Mouse (Mus musculus) megakaryocyte progenitor cell, adult 5-6 weeks (primary cell): Measurements from ENCODE around the gene Muc3a. TPM values are rescaled to one million over a fixed set of nuclear protein-coding genes. Genes with fewer than 3 reads are reported as not detected.

Source experiments
- ATAC-seq: replicated peaks from 2 replicates; pipeline ENCODE4 v1.8.0; 2016; ENCODE audit warnings: mild to moderate bottlenecking, moderate TSS enrichment, inconsistent platforms; ENCODE audit not compliant: poor library complexity
- total RNA-seq, 2 experiments: library from RNA; stranded (forward) in 1 of 2; stranded (reverse) in 1 of 2; fragments of 157-497, 149-512 nt in 1 of 2; fragments of 200-1000 nt in 1 of 2; gene quantifications; 2 replicates each; pipeline versions ENCODE4 v1.2.3 to v1.2.4; 2015 to 2017

Gene Muc3a
- 0.69 TPM in 1 of 2 replicates, not detected in the other for total RNA-seq (2015)
- not detected in 2 replicates for total RNA-seq (2017)

DNA sequence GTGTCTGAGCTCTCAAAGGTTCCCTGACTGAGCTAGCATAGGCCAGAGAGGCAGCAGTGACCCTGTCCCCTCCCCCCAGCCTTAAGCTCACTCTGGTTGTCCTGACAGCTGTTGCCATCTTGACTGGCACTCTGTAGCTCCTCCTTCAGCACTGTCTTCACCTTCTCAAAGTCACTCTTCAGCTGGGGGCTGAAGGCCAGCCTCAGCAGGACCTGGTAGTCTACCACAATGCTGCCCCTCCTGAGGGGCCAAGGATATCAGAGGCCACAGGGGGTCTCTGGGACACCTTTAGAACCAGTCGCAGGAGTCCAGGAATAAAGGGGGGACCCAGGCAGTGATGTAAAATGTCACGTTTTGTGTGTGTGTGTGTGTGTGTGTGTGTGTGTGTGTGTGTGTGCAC lies at the start of gene Muc3a:
TSS of gene Muc3a (minus strand) at position 101 of the 400 bp plus-strand sequence.
- ATAC-seq: no peak

DNA sequence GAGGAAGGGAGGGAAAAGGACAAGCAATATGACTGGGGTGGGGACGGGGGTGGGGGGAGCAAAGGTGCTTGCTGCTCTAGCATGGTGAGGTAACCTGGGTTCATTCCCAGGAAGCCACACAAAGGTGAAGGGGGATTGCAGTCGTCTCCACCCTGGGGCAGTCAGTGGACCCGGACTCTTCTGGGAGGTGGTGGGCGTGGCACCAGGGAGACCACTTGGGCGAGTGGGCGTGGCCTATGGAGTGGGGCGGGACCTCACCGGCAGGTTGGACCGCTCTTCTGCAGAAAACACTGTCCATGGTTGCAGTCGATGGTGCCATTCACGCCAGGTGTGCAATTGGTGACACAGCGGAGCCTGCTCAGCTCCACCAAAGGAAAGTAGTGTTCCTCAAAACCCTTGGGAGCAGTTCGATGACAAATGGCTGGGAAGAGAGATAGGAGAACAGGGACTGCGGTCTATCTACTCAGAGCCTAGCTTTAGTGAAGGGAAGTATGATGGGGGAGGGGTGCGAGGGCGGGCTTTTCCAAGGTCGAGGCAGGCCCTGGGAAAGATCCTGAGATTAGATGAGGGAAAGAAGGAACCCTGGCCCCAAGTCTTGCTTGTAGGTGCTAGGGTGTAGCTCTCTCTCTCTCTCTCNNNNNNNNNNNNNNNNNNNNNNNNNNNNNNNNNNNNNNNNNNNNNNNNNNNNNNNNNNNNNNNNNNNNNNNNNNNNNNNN lies 917 bp downstream of the Muc3a start:
- ATAC-seq: 0 out of 2 replicates have a peak, but pooled peaks have one; percentile 14

- ATAC-seq: no peak
These were observed 1.5 kb downstream of the Muc3a start for GRCm38 (mm10) chr5:137210689-137211088.

DNA sequence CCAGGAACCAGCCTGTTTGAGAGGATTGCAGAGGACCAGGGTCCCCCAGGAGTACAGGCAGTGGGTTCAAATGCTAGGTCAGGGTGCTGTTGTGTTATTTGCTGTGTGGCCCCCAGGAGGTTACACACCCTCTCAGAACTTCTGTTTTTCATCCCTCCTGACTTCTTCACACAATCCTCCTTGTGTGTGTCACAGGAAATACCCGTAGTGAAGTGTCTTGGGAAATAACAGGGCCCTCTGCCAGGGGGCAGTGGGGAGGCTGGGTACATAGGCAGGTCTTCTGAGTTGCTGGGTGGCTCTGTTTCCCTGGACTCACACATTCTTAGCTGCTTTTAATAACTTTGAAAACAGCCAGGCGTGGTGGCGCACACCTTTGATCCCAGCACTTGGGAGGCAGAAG lies 6.9 kb downstream of the Muc3a start:
- peak; percentile 57 for ATAC-seq

DNA sequence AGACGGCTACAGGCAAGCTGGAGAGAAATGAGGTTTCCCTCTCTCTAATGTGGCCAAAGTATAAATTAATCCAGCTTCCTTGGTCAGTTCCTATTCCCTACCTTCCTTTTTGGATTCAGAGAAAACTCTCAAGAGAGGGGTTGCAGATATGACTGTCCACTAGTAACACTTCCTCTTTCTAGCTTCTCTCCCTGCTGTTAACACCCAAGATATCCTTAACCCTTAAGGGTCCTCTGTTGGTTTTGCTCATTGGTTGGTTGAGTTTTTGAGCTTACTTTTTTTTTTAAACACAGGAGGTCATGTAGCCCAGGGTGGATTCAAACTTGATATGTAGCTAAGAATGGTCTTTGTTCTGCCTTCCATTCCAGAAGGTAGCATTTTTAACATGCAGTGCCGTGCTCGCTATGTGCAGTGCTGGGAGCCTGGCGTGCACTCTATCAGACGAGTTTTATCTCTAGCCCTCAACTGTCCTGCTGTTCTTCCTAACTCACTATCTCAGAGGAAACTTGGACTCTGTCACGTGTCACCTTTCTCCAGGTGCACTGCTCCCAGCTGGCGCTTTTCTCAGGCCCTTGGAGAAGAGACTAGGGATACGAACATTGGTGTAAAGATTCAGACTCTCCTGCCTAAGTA lies 17.6 kb downstream of the Muc3a start:
- peak; percentile 76 for ATAC-seq

GRCm38 (mm10) chr5:137193279-137193952 lies 18.8 kb downstream of the Muc3a start:
- no peak for ATAC-seq

DNA sequence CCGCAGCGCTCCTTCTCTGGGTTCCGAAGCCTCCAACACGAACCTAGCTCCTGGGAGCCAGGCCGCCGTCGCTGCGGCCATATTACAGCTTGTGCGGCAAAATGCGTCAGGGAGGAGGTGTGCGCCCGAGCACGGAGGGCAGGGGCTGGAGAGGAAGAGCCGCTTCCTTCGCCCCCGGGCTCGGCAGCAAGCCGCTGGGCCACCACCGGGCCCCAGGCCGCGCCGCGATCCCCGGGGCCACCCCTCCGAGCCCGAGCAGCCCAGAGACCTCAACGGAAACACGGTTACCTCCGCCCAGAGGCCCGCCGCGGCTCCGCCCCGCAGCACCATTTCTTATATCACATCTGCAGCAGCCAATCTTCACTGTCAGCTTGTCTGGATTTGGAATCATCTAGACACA lies 22.9 kb downstream of the Muc3a start:
- peak; percentile 86 for ATAC-seq

DNA sequence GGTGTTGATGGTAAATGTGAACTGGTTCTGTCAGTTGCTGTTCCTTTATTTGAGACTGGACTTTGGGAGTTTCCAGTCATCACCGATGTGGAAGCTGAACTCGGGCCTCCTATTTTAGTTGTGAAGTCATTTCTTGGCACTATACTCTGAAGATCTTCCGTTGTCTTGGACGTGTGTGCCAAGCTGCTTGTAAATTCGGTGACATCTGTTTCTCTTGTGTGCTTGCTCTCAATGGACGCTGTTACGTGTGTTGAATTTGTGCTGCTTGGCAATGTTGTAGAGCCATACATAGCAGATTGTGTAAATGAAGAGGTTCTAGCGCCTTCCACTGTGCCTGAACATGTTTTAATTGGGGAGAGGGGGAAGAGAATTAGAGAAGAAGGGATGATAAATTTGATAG lies 26.8 kb downstream of the Muc3a start:
- ATAC-seq: no peak

DNA sequence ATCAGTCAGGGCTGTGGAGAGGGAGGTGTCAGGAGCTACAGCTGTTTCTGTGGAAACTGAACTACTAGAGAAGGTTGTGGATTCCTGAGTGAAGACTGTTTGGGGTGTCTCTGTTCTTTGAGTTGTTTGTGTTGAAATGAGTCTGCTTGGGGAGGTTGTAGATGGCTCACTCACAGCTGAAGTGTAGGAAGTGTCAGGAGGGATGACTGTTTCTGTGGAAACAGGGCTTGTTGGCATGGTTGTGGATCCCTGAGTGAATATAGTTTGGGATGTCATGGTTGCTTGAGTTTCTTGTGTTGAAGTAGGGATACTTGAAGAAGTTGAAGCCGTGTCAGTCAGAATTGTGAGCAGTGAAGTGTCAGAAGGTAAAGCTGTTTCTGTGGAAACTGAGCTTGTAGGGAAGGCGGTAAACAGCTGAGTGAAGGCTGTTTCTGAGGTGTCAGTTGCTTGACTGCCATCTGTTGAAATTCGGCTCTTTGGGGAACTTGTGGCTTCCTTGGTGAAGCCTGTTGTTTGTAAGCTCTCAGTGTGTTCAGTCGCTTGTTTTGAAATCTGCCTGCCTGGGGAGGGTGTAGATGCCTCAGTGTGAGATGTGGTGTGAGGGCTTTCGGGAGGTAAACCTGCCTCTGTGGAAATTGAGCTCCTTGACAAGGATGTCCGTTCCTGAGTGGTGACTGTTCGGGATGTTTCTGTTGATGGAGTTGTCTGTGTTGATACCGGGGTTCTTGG lies 32.4 kb downstream of the Muc3a start:
- peak; percentile 98 for ATAC-seq

GRCm38 (mm10) chr5:137173967-137174366 lies 38.2 kb downstream of the Muc3a start:
- ATAC-seq: no peak

DNA sequence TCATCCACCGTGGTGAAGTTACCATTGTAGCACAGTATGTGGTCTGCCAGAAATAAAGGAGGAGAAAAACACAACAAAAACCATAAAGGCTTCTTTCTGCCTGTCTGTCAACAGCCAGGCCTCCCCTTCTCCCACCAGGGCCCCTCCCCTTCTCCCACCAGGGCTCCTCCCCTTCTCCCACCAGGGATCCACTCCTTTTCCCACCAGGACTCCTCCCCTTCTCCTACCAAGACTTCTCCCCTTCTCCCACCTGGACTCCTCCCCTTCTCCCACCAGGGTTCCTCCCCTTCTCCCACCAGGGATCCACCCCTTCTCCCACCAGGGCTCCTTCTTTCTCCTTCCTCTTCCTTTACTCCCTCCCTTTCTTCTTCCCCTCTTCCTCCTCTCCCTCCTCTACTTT lies 39.6 kb downstream of the Muc3a start:
- no peak for ATAC-seq

DNA sequence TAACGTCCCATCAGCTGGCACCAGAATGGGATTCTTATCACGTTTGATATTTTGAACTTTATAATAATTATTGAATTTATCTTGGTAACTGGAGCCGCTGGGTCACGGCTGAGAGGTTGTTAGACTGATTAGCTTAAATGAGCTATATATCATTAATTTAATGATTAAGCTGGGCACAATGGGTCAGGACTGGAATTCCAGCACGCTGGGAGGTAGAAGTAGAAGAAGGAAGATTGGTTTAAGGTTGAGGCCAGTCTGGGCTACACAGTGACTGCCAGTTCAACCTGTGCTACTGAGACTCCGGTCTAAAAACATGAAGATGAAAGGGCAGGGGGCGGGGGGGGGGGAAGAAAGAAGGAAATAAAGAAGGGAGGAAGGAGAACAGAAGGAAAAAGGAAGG lies 40.7 kb downstream of the Muc3a start:
- ATAC-seq: no peak

DNA sequence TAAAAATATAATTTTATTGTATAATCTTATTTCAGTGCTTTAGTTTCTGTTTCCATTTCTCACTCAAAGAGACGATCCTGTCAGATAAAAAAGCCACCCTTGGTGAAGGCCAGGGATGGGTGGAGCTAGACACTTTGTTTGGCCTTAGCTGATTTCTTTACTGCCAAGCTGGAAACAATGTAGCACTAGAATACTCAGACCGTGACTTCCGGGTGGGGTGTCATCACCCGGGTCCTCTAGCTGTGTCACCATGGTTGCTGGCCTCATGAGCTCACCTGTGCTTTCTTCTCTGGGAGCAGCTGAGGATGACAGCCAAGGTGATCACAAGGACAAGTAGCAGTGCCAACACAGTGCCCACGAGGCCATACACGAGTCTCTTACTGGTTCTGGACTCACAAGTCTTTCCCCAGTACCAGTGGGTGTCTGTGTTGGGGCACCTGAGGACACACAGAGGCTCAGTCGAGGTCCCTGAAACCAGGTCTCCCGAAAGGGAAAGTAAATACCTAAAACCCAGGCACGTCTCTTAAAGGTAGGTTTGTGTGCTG lies 41.3 kb downstream of the Muc3a start:
- ATAC-seq: peak; percentile 44

DNA sequence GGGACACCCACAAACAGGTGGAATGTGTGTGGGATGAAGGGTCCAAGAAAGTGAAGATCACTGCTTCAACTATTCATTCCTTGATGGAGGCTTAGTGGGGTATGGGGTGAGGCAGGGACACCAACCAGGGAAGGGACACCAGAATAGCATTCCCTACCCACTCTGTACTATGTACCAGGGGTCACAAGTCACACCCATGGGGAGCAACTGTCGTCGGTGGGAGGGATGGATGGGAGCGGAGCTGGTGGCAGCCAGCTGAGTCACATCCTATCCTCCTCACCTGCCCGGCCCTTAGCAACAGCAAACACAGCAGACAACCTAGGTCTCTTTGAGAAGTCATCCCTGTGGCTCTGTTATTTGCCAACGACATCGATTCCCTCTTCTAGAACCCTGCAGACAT lies 44.6 kb downstream of the Muc3a start:
- ATAC-seq: no peak

DNA sequence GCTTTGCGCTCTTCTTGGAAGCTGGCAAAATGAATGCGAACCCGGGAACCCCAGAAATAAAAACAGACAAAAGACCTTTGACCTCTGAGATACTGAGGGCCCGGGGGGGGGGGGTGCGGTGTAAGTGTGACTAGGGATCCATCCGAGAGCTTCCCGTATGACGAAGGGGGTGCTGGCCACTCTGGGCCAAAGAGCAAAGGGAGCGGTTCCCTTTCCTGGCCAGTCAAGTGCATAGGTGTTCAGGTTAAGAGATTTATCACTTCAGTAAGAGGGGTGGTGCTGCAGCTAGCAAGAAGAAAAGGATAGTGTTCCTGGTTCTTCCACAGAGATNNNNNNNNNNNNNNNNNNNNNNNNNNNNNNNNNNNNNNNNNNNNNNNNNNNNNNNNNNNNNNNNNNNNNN lies 46.2 kb downstream of the Muc3a start:
- ATAC-seq: no peak

- no peak for ATAC-seq
These were observed 50.3 kb downstream of the Muc3a start for GRCm38 (mm10) chr5:137161853-137162252.

GRCm38 (mm10) chr5:137159461-137159860 lies 52.7 kb downstream of the Muc3a start:
- ATAC-seq: peak; percentile 100
